Mouse (Mus musculus): Measurements from ENCODE around the gene Tmprss7. TPM values are rescaled to one million over a fixed set of nuclear protein-coding genes. Genes with fewer than 3 reads are reported as not detected.

Tmprss7 gene
- polyA plus RNA-seq, 1 experiment from 2014 or later, result 0.63 TPM

DNA sequence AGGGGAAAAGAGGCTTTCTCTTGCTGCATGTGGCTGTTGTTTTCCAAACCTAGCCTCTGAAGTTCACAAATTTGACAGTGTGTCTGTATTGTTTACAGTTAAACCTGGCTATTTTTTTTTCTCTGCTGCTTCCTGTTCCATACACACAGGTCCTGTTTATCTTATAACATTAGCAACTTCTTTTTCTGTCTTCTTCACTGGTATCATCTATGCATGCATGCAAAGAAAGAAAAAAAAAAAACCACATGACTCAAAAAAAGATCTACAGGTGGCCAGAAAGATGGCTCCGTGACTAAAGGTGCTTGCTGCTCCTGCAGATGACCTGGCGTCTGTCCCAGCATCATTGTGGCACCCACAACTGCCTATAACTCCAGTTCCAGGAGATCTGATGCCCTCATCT is 68.1 kb downstream of the Tmprss7 start:
- Histone ChIP-seq H3K36me3 (ENCODE audit: control insufficient read depth, insufficient read depth, low read length) (no peaks in the 10 kb centered on the region), H3K4me1 (replicated peaks; ENCODE audit: control insufficient read depth, insufficient read depth, low read length) (peaks cover 21% of the 10 kb centered on the region), H3K4me3 (ENCODE audit: low read depth, low read length) (no peak overlapping the region), H3K9ac (ENCODE audit: low read depth, low read length) (no peak overlapping the region), H3K4me2 (no peak overlapping the region), H3K9me3 (ENCODE audit: control insufficient read depth, low read length) (no peaks in the 10 kb centered on the region), H3K27ac (ENCODE audit: low read depth, low read length) (no peak overlapping the region; the same call in 1 of the 2 replicates), H3K27me3 (replicated peaks; ENCODE audit: control insufficient read depth, insufficient read depth, low read length) (no peaks in the 10 kb centered on the region)
- DNase-seq (ENCODE audit: low spot score) (no peak), ATAC-seq (replicated peaks; ENCODE audit: low FRiP score) (no peak)
- 62% methylated on average over 2 of the region's 2 CpGs for WGBS

- Histone ChIP-seq H3K4me2 (no peak overlapping the region), H3K4me3 (ENCODE audit: low read depth, low read length) (no peak overlapping the region), H3K9ac (ENCODE audit: low read depth, low read length) (no peak overlapping the region), H3K36me3 (ENCODE audit: control insufficient read depth, insufficient read depth, low read length) (no peaks in the 10 kb centered on the region), H3K27me3 (replicated peaks; ENCODE audit: control insufficient read depth, insufficient read depth, low read length) (no peaks in the 10 kb centered on the region), H3K27ac (ENCODE audit: low read depth, low read length) (no peak overlapping the region; the same call in 1 of the 2 replicates), H3K4me1 (replicated peaks; ENCODE audit: control insufficient read depth, insufficient read depth, low read length) (peaks cover 27% of the 10 kb centered on the region), H3K9me3 (ENCODE audit: control insufficient read depth, low read length) (no peaks in the 10 kb centered on the region)
- DNase-seq (ENCODE audit: low spot score) (no peak), ATAC-seq (replicated peaks; ENCODE audit: low FRiP score) (peak; percentile 37; the same call in 1 of the 2 replicates)
- WGBS, result 39% methylated on average over 2 of the region's 2 CpGs
Observed at GRCm38 (mm10) chr16:45624791-45625190, 68.7 kb downstream of the Tmprss7 start.

- ATAC-seq (replicated peaks; ENCODE audit: low FRiP score) (no peak), DNase-seq (ENCODE audit: low spot score) (no peak)
- WGBS, result 41% methylated on average over 4 of the region's 4 CpGs
- peaks cover 30% of the 10 kb centered on the region for H3K4me1 ChIP-seq (replicated peaks; ENCODE audit: control insufficient read depth, insufficient read depth, low read length)
- no peak overlapping the region for H3K9ac ChIP-seq (ENCODE audit: low read depth, low read length)
- H3K27ac ChIP-seq (ENCODE audit: low read depth, low read length), result peak overlapping the region; percentile 38; the same call in 1 of the 2 replicates
- no peak overlapping the region for H3K4me2 ChIP-seq
- H3K4me3 ChIP-seq (ENCODE audit: low read depth, low read length), result no peak overlapping the region
- no peaks in the 10 kb centered on the region for H3K27me3 ChIP-seq (replicated peaks; ENCODE audit: control insufficient read depth, insufficient read depth, low read length)
- H3K9me3 ChIP-seq (ENCODE audit: control insufficient read depth, low read length), result no peaks in the 10 kb centered on the region
- no peaks in the 10 kb centered on the region for H3K36me3 ChIP-seq (ENCODE audit: control insufficient read depth, insufficient read depth, low read length)
Observed at GRCm38 (mm10) chr16:45623230-45623629, 70.2 kb downstream of the Tmprss7 start.

- WGBS, result 45% methylated on average over 8 of the region's 8 CpGs
- Histone ChIP-seq H3K36me3 (ENCODE audit: control insufficient read depth, insufficient read depth, low read length) (no peaks in the 10 kb centered on the region), H3K27ac (ENCODE audit: low read depth, low read length) (no peak overlapping the region; the same call in 1 of the 2 replicates), H3K9me3 (ENCODE audit: control insufficient read depth, low read length) (no peaks in the 10 kb centered on the region), H3K4me3 (ENCODE audit: low read depth, low read length) (no peak overlapping the region), H3K27me3 (replicated peaks; ENCODE audit: control insufficient read depth, insufficient read depth, low read length) (no peaks in the 10 kb centered on the region), H3K4me1 (replicated peaks; ENCODE audit: control insufficient read depth, insufficient read depth, low read length) (peaks cover 27% of the 10 kb centered on the region), H3K4me2 (peak overlapping the region; percentile 29; the same call in 1 of the 2 replicates), H3K9ac (ENCODE audit: low read depth, low read length) (no peak overlapping the region)
- DNase-seq (ENCODE audit: low spot score) (no peak), ATAC-seq (replicated peaks; ENCODE audit: low FRiP score) (peak; percentile 80)
Observed at GRCm38 (mm10) chr16:45619751-45620375, 73.6 kb downstream of the Tmprss7 start.

DNA sequence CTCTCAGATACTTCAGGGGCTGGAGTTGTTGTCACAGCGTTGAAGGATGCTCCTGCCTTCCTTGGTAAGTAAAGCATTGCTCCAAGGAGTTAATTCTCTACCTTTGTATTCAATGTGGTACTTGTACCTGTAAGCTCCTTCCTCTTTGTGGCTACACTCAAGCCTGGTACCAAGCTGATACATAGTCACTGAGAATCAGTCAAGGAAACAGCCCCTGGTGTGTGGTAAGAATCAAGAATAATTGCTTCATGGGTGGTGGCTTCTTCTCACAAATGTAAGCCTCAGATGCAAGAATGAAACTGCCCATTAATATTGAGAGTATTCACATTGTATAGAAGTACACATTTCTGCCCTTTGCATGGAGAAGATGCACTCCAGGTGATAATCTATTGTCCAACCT is 77.5 kb downstream of the Tmprss7 start:
- DNase-seq (ENCODE audit: low spot score), result no peak
- Histone ChIP-seq H3K9me3 (ENCODE audit: control insufficient read depth, low read length) (no peaks in the 10 kb centered on the region), H3K36me3 (ENCODE audit: control insufficient read depth, insufficient read depth, low read length) (no peaks in the 10 kb centered on the region), H3K9ac (ENCODE audit: low read depth, low read length) (no peak overlapping the region), H3K4me1 (replicated peaks; ENCODE audit: control insufficient read depth, insufficient read depth, low read length) (peaks cover 13% of the 10 kb centered on the region; the same call in 1 of the 2 replicates), H3K4me3 (ENCODE audit: low read depth, low read length) (no peak overlapping the region), H3K4me2 (no peak overlapping the region), H3K27ac (ENCODE audit: low read depth, low read length) (no peak overlapping the region), H3K27me3 (replicated peaks; ENCODE audit: control insufficient read depth, insufficient read depth, low read length) (no peaks in the 10 kb centered on the region)
- 78% methylated on average over 1 of the region's 1 CpGs for WGBS
- no peak for ATAC-seq (replicated peaks; ENCODE audit: low FRiP score)

GRCm38 (mm10) chr16:45613247-45613646 is 80.2 kb downstream of the Tmprss7 start:
- Histone ChIP-seq H3K27ac (ENCODE audit: low read depth, low read length) (no peak overlapping the region), H3K9ac (ENCODE audit: low read depth, low read length) (no peak overlapping the region), H3K4me1 (replicated peaks; ENCODE audit: control insufficient read depth, insufficient read depth, low read length) (peaks cover 3% of the 10 kb centered on the region; the same call in 1 of the 2 replicates), H3K27me3 (replicated peaks; ENCODE audit: control insufficient read depth, insufficient read depth, low read length) (no peaks in the 10 kb centered on the region), H3K36me3 (ENCODE audit: control insufficient read depth, insufficient read depth, low read length) (no peaks in the 10 kb centered on the region), H3K4me3 (ENCODE audit: low read depth, low read length) (no peak overlapping the region), H3K4me2 (no peak overlapping the region), H3K9me3 (ENCODE audit: control insufficient read depth, low read length) (no peaks in the 10 kb centered on the region)
- WGBS, result 84% methylated on average over 2 of the region's 2 CpGs
- DNase-seq (ENCODE audit: low spot score) (no peak), ATAC-seq (replicated peaks; ENCODE audit: low FRiP score) (no peak)

DNA sequence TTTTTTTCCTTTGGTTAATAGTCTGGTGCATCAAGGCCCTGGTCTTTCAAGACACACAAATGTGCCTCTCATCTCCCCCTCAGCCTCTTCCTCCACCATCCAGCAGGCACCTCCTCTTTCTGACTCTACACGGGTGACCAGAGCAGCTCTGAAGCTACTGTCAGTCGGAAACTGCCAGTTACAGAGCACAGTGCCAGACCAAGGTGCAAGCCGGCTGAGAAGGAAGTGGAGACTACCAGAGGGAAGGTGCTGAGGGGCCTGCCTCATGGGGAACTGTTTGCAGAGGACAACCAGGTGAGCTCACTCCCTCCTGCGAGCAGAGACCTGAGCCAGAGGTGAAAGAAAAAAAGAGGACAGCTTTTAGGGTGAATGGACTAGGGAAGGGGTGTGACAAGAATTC is 83.2 kb downstream of the Tmprss7 start, which contains the start of gene Gcsam:
Gene Gcsam, plus strand, starts transcription at position 114 of the 400 bp plus-strand sequence.
- Histone ChIP-seq H3K27ac (ENCODE audit: low read depth, low read length) (no peak within 1 kb of the TSS), H3K9me3 (ENCODE audit: control insufficient read depth, low read length) (no peaks in the 10 kb centered on the region), H3K4me2 (no peak within 1 kb of the TSS), H3K4me3 (ENCODE audit: low read depth, low read length) (no peak within 1 kb of the TSS), H3K4me1 (replicated peaks; ENCODE audit: control insufficient read depth, insufficient read depth, low read length) (peaks cover 3% of the 10 kb centered on the region; the same call in 1 of the 2 replicates), H3K9ac (ENCODE audit: low read depth, low read length) (no peak within 1 kb of the TSS), H3K36me3 (ENCODE audit: control insufficient read depth, insufficient read depth, low read length) (no peaks in the 10 kb centered on the region), H3K27me3 (replicated peaks; ENCODE audit: control insufficient read depth, insufficient read depth, low read length) (no peaks in the 10 kb centered on the region)
- 46% methylated on average over 4 of the region's 4 CpGs for WGBS
- DNase-seq (ENCODE audit: low spot score) (no peak), ATAC-seq (replicated peaks; ENCODE audit: low FRiP score) (no peak)

DNA sequence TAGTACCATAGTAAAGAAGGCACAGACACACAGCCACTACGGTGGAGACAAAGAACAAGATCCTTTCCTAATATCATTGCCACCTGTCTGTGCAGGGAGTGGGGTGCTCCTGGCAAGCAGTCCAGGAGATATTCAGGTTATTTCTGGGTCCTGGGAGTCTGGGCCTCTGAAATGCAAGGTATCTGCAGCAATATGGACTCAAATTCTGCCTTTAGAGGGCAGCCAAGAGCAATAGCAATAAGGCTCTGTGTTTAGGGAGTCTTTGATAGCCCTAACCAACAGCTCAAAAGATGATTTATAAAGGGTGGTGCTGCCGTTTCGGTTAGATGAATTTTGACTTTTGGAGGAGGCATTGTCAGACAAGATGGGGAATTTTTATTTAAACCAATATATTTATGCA is 84.2 kb downstream of the Tmprss7 start:
- WGBS, result 63% methylated on average over 3 of the region's 3 CpGs
- DNase-seq (ENCODE audit: low spot score), result no peak
- ATAC-seq (replicated peaks; ENCODE audit: low FRiP score), result peak; percentile 31; the same call in 1 of the 2 replicates

GRCm38 (mm10) chr16:45608481-45608954 is 84.9 kb downstream of the Tmprss7 start:
- Histone ChIP-seq H3K4me1 (replicated peaks; ENCODE audit: control insufficient read depth, insufficient read depth, low read length) (peaks cover 3% of the 10 kb centered on the region; the same call in 1 of the 2 replicates), H3K27me3 (replicated peaks; ENCODE audit: control insufficient read depth, insufficient read depth, low read length) (no peaks in the 10 kb centered on the region), H3K9ac (ENCODE audit: low read depth, low read length) (no peak overlapping the region), H3K9me3 (ENCODE audit: control insufficient read depth, low read length) (no peaks in the 10 kb centered on the region), H3K27ac (ENCODE audit: low read depth, low read length) (no peak overlapping the region), H3K36me3 (ENCODE audit: control insufficient read depth, insufficient read depth, low read length) (no peaks in the 10 kb centered on the region), H3K4me3 (ENCODE audit: low read depth, low read length) (no peak overlapping the region), H3K4me2 (no peak overlapping the region)
- ATAC-seq (replicated peaks; ENCODE audit: low FRiP score), result peak; percentile 61; the same call in 1 of the 2 replicates
- no peak for DNase-seq (ENCODE audit: low spot score)
- 38% methylated on average over 4 of the region's 4 CpGs for WGBS

More for the DNA sequence above, 84.2 kb downstream of the Tmprss7 start:
- Histone ChIP-seq H3K4me1 (replicated peaks; ENCODE audit: control insufficient read depth, insufficient read depth, low read length) (peaks cover 3% of the 10 kb centered on the region; the same call in 1 of the 2 replicates), H3K36me3 (ENCODE audit: control insufficient read depth, insufficient read depth, low read length) (no peaks in the 10 kb centered on the region), H3K4me2 (no peak overlapping the region), H3K27ac (ENCODE audit: low read depth, low read length) (no peak overlapping the region), H3K9ac (ENCODE audit: low read depth, low read length) (no peak overlapping the region), H3K9me3 (ENCODE audit: control insufficient read depth, low read length) (no peaks in the 10 kb centered on the region), H3K27me3 (replicated peaks; ENCODE audit: control insufficient read depth, insufficient read depth, low read length) (no peaks in the 10 kb centered on the region), H3K4me3 (ENCODE audit: low read depth, low read length) (no peak overlapping the region)
